Mouse (Mus musculus): ENCODE measurements around the gene Gramd2. TPM values are rescaled to one million over a fixed set of nuclear protein-coding genes. Genes with fewer than 3 reads are reported as not detected.
"Not testable (repeated sequence)": the region's sequence is repeated elsewhere in the genome, so short reads cannot be mapped to it uniquely, and the experiment has no call there.

Gene Gramd2
- polyA plus RNA-seq, 1 experiment from 2014 or later: 4.6 TPM

- 77% methylated on average over 6 of the region's 6 CpGs for WGBS
Observed at GRCm38 (mm10) chr9:59733075-59733474, 53.1 kb downstream of the Gramd2 start.

GRCm38 (mm10) chr9:59735394-59735793 is 55.5 kb downstream of the Gramd2 start:
- H3K36me3 ChIP-seq (replicated peaks): 0 out of 2 replicates have a peak, but pooled peaks cover 4% of the 10 kb centered on the region
- no peak overlapping the region for H3K4me3 ChIP-seq
- no peaks in the 10 kb centered on the region for H3K4me1 ChIP-seq
- no peaks in the 10 kb centered on the region for H3K9me3 ChIP-seq
- WGBS: 70% methylated on average over 4 of the region's 4 CpGs
- no peak overlapping the region for H3K4me2 ChIP-seq
- no peak overlapping the region for H3K27ac ChIP-seq
- ATAC-seq (replicated peaks): no peak
- H3K9ac ChIP-seq: no peak overlapping the region
- H3K27me3 ChIP-seq (replicated peaks): no peaks in the 10 kb centered on the region

More at GRCm38 (mm10) chr9:59733075-59733474, 53.1 kb downstream of the Gramd2 start:
- Histone ChIP-seq H3K36me3 (replicated peaks) (0 out of 2 replicates have a peak, but pooled peaks cover 4% of the 10 kb centered on the region), H3K27me3 (replicated peaks) (no peaks in the 10 kb centered on the region), H3K9me3 (no peaks in the 10 kb centered on the region), H3K4me1 (no peaks in the 10 kb centered on the region), H3K4me2 (no peak overlapping the region), H3K4me3 (no peak overlapping the region), H3K27ac (no peak overlapping the region), H3K9ac (no peak overlapping the region)
- no peak for ATAC-seq (replicated peaks)

- H3K9ac ChIP-seq: no peak overlapping the region
- H3K27me3 ChIP-seq (replicated peaks): no peaks in the 10 kb centered on the region
- no peak for ATAC-seq (replicated peaks)
- 94% methylated on average over 2 of the region's 2 CpGs for whole genome bisulfite sequencing
- no peak overlapping the region for H3K4me2 ChIP-seq
- 0 out of 2 replicates have a peak, but pooled peaks cover 4% of the 10 kb centered on the region for H3K36me3 ChIP-seq (replicated peaks)
- no peak overlapping the region for H3K4me3 ChIP-seq
- H3K4me1 ChIP-seq: no peaks in the 10 kb centered on the region
- no peaks in the 10 kb centered on the region for H3K9me3 ChIP-seq
- no peak overlapping the region for H3K27ac ChIP-seq
Observed at GRCm38 (mm10) chr9:59740593-59740992, 60.6 kb downstream of the Gramd2 start.

- no peak for ATAC-seq (replicated peaks)
- 90% methylated on average over 3 of the region's 3 CpGs for WGBS
- H3K9ac ChIP-seq: no peak overlapping the region
Observed at GRCm38 (mm10) chr9:59743903-59744302, 64.0 kb downstream of the Gramd2 start.

GRCm38 (mm10) chr9:59748387-59748786 is 68.4 kb downstream of the Gramd2 start:
- 94% methylated on average over 2 of the region's 2 CpGs for WGBS
- ATAC-seq (replicated peaks): no peak
- H3K4me3 ChIP-seq: no peak overlapping the region
- H3K9ac ChIP-seq: no peak overlapping the region
- H3K27me3 ChIP-seq (replicated peaks): no peaks in the 10 kb centered on the region
- no peak overlapping the region for H3K4me2 ChIP-seq
- H3K27ac ChIP-seq: no peak overlapping the region
- no peaks in the 10 kb centered on the region for H3K9me3 ChIP-seq
- H3K4me1 ChIP-seq: peaks cover 16% of the 10 kb centered on the region
- H3K36me3 ChIP-seq (replicated peaks): no peaks in the 10 kb centered on the region

More at GRCm38 (mm10) chr9:59743903-59744302, 64.0 kb downstream of the Gramd2 start:
- no peak overlapping the region for H3K4me2 ChIP-seq
- 0 out of 2 replicates have a peak, but pooled peaks cover 2% of the 10 kb centered on the region for H3K4me1 ChIP-seq
- no peaks in the 10 kb centered on the region for H3K27me3 ChIP-seq (replicated peaks)
- H3K4me3 ChIP-seq: no peak overlapping the region
- H3K9me3 ChIP-seq: no peaks in the 10 kb centered on the region
- H3K27ac ChIP-seq: no peak overlapping the region
- H3K36me3 ChIP-seq (replicated peaks): no peaks in the 10 kb centered on the region

DNA sequence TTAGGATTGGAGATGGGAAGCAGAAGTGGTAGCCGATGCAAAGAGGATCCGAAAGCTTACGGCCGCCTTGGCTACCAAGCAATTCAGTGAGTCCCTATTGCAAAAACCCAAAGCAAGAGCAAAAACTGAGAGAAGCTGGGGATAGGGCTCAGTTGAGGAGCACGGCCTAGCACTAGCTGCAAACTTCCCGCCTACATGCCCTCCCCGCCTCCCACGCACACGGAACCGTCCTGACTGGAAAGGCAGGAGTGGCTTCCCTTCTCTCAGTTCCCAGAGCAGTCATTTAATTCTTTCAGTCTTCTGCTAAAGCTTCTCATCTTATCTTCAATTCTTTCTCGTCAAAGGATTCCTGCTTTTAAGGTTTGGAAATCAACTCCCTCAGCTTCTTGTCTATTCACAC is 69.0 kb downstream of the Gramd2 start:
- WGBS: 95% methylated on average over 11 of the region's 11 CpGs

DNA sequence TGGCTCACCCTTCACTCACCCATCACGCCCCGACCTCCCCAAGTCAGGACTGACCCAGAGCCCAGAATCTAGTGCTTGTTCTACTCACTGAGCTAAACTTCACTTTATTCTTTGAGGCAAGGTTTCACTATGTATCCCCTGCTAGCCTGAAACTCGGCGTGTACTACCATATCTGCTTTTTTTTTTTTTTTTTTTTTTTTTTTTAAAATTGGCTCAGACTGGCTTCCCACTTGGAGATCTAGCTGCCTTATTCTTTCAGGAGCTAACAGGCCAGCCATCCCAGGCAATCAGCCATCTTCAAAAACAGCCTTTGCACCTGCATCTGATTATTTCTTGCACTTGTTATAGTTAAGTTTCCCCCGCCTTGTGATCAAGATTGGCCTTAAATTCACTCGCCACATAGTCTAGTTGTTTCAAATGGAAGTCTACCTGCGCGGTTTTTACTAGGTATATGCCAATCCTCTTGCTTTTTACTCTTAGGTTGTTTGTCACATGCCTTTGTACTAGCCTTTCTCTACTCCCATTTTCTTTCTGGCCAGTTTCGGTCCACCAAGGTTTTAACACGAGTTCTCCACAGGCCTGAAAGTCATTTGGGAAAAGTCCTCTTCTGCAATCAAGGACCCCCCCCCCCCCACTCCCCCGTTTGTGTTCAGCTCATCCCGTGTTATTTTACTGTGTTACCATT is 69.8 kb downstream of the Gramd2 start:
- peak overlapping the region; percentile 93 for H3K27ac ChIP-seq

More for the DNA sequence above, 69.0 kb downstream of the Gramd2 start:
- Histone ChIP-seq H3K9me3 (no peaks in the 10 kb centered on the region), H3K27ac (no peak overlapping the region), H3K27me3 (replicated peaks) (no peaks in the 10 kb centered on the region), H3K36me3 (replicated peaks) (no peaks in the 10 kb centered on the region), H3K4me2 (no peak overlapping the region), H3K9ac (no peak overlapping the region), H3K4me1 (peaks cover 19% of the 10 kb centered on the region), H3K4me3 (no peak overlapping the region)
- ATAC-seq (replicated peaks): no peak

DNA sequence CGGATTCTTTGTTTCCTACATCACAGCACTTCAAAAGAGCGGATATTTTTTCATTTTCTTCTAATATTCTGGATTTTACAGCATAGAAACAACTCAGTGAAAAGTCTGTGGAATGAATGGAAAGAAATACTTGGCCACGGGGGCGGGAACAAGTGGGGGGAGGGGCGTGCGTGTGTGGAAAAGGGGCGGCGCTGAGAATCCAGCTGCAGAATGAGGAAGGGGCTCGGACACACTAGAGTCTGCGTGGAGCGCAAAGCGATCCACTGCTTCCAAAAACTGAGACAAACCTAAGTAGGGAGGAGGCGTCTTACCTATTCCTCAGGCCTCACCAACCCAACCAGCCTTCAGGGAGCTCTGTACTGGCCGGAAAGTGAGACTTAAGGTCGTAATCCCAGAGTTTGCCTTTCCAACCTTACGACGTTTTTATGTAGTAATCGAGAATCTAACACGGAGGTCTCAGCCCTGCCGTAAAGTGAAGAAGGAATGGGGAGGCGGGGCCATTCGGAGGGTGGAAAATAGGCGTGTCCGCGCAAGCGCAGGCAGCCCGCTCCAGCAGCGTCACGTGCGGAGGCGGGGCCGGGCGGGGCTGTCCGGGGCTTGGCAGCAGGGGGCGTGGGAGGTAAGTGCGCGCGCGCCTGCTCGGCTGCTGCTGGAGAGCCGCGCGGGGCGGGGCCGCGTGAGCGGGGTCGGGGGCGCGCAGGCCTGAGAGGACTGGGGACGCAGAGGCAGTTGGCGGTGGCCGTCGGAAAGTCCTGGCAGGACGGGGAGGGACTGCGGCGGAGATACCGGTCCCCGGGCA is 70.5 kb downstream of the Gramd2 start, which contains the start of the genes Senp8 and Myo9a:
Gene Senp8 (minus strand): TSS at position 444 of the 799 bp plus-strand sequence.
Gene Myo9a (plus strand): TSS at position 630 of the 799 bp plus-strand sequence.
- H3K36me3 ChIP-seq (replicated peaks): no peaks in the 10 kb centered on the region
- ATAC-seq (replicated peaks): peak; percentile 95
- 1% methylated on average over 59 of the region's 59 CpGs for WGBS
- H3K4me2 ChIP-seq: peak within 1 kb of the TSS; percentile 73
- H3K4me3 ChIP-seq: peak within 1 kb of the TSS; percentile 89
- peak within 1 kb of the TSS; percentile 76 for H3K9ac ChIP-seq
- peaks cover 22% of the 10 kb centered on the region for H3K4me1 ChIP-seq
- no peaks in the 10 kb centered on the region for H3K27me3 ChIP-seq (replicated peaks)
- H3K27ac ChIP-seq: peak within 1 kb of the TSS; percentile 93
- no peaks in the 10 kb centered on the region for H3K9me3 ChIP-seq

More for the DNA sequence above, 69.8 kb downstream of the Gramd2 start:
- Histone ChIP-seq H3K4me1 (peaks cover 22% of the 10 kb centered on the region), H3K36me3 (replicated peaks) (no peaks in the 10 kb centered on the region), H3K4me3 (peak overlapping the region; percentile 89), H3K9me3 (no peaks in the 10 kb centered on the region), H3K9ac (peak overlapping the region; percentile 69), H3K4me2 (peak overlapping the region; percentile 54), H3K27me3 (replicated peaks) (no peaks in the 10 kb centered on the region)
- ATAC-seq (replicated peaks): peak; percentile 1; the same call in 1 of the 2 replicates
- 34% methylated on average over 12 of the region's 12 CpGs for WGBS

DNA sequence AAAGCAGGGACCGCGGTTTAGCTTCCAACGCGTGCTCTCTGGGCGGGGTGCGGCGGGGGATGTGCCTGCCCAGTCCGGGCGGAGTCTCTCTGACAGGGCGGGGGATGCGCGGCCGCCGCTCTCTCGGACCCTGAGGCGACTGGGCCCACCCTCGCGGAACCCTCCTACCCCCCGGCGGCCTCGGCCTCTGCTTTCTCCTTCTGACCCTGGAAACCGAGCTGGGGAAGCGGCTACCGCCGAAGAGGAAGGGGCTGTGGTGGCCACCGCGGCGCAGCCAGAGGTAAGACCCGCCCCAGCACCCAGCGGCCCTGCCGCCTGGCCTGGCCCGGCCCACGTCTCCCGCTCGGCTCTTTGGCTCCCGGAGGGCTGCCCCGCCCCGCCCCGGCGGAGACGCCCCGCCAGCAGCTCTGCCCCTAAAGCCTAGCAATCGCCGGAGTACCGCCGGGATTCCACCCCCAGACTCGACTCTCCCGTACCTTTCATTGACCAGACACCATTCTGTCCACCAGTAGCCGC is 71.2 kb downstream of the Gramd2 start:
- H3K9ac ChIP-seq: peak overlapping the region; percentile 76
- peak overlapping the region; percentile 73 for H3K4me2 ChIP-seq
- peak overlapping the region; percentile 89 for H3K4me3 ChIP-seq
- WGBS: under 1% methylated on average over 46 of the region's 49 CpGs
- H3K36me3 ChIP-seq (replicated peaks): no peaks in the 10 kb centered on the region
- H3K27ac ChIP-seq: peak overlapping the region; percentile 93
- H3K27me3 ChIP-seq (replicated peaks): no peaks in the 10 kb centered on the region
- H3K4me1 ChIP-seq: peaks cover 22% of the 10 kb centered on the region
- H3K9me3 ChIP-seq: no peaks in the 10 kb centered on the region
- peak; percentile 91 for ATAC-seq (replicated peaks)

DNA sequence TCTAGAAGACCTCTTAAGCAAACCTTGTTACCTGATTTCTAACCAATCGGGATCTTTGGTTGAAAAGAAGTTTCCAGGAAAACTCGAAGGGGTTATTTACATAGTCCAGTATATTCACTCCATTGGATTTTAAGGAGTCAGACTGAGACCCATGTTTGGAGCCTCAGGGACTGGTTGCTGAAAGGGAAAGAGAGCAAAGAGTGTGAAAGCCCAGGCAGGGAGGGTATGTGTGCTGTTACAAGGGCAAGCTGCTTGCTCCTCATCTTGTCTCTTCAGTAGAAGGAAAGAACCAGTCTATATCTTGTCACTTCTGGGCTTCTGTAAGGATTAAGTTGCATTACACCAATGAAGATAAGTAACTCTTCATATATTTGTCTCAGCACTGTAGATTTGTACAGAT is 72.0 kb downstream of the Gramd2 start:
- Histone ChIP-seq H3K9me3 (no peaks in the 10 kb centered on the region), H3K4me3 (peak overlapping the region; percentile 89), H3K4me2 (peak overlapping the region; percentile 73), H3K9ac (peak overlapping the region; percentile 76; the same call in 1 of the 2 replicates), H3K36me3 (replicated peaks) (no peaks in the 10 kb centered on the region), H3K27ac (no peak overlapping the region), H3K4me1 (peaks cover 22% of the 10 kb centered on the region), H3K27me3 (replicated peaks) (no peaks in the 10 kb centered on the region)
- no peak for ATAC-seq (replicated peaks)
- 6% methylated on average over 2 of the region's 2 CpGs for whole genome bisulfite sequencing

DNA sequence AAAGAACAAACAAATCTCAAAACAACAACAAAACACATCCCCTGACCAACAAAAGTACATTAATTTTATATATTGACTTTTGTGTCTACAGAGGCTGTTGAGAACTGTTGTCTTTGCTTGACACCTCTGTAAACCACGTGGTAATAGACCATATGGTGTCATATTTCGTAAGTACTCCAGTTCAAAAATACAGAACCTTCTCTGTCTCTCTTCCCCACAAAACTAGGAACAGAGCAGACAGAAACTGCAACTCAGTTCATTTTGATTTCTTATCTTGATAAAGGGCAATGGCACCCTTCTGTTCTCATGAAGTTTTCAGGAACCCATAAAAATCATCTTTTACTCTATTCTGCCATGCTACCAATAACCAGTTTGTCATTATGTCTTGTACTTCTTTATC is 75.3 kb downstream of the Gramd2 start:
- H3K27ac ChIP-seq: no peak overlapping the region
- H3K4me2 ChIP-seq: no peak overlapping the region
- no peak overlapping the region for H3K4me3 ChIP-seq
- H3K9me3 ChIP-seq: no peaks in the 10 kb centered on the region
- no peak for ATAC-seq (replicated peaks)
- peaks cover 11% of the 10 kb centered on the region for H3K4me1 ChIP-seq
- H3K9ac ChIP-seq: no peak overlapping the region
- H3K36me3 ChIP-seq (replicated peaks): no peaks in the 10 kb centered on the region
- H3K27me3 ChIP-seq (replicated peaks): no peaks in the 10 kb centered on the region
- 76% methylated on average over 2 of the region's 2 CpGs for WGBS

DNA sequence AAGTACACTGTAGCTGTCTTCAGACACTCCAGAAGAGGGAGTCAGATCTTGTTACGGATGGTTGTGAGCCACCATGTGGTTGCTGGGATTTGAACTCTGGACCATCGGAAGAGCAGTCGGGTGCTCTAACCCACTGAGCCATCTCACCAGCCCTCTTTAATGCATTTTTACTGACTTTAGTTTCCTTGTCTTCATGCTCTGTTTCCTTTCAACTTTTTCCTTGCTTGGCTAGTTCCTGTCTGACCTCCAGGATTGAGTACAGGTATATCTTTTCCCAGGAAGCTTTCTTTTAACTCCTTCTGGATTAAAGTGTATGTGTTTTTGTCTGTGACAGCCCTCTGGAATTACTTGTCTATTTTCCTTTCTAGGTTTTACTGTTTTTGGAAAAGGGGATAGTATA is 77.1 kb downstream of the Gramd2 start:
- H3K4me2 ChIP-seq; ATAC-seq (replicated peaks); H3K27me3 ChIP-seq (replicated peaks); H3K9me3 ChIP-seq; H3K4me3 ChIP-seq; H3K36me3 ChIP-seq (replicated peaks); H3K27ac ChIP-seq; H3K9ac ChIP-seq; H3K4me1 ChIP-seq: not testable (repeated sequence)
- 90% methylated on average over 3 of the region's 3 CpGs for WGBS

All from midbrain, embryonic 15.5 days (tissue).